Mouse (Mus musculus): Measurements from ENCODE around the gene Adamtsl5. TPM values are rescaled to one million over a fixed set of nuclear protein-coding genes. Genes with fewer than 3 reads are reported as not detected.

The Adamtsl5 gene
- polyA plus RNA-seq, 1 experiment: 5.5 TPM

- no peak for DNase-seq
- TF ChIP-seq CTCF (conservative IDR thresholded peaks at IDR 0.05; ENCODE audit: insufficient read depth, insufficient read length, low read depth, low read length) (no peak), POLR2A (IDR thresholded peaks at IDR 0.05; ENCODE audit: low read depth, low read length) (no peak)
- Histone ChIP-seq H3K4me1 (ENCODE audit: control insufficient read depth, insufficient read depth, low read length) (no peaks in the 10 kb centered on the region), H3K4me3 (ENCODE audit: insufficient read depth, low read depth, low read length) (no peak overlapping the region), H3K27me3 (replicated peaks; ENCODE audit: control insufficient read depth, insufficient read depth, low read length) (no peaks in the 10 kb centered on the region), H3K36me3 (ENCODE audit: control insufficient read depth, insufficient read depth, low read length) (no peaks in the 10 kb centered on the region), H3K27ac (ENCODE audit: insufficient read depth, low read depth, low read length) (no peak overlapping the region)
- 88% methylated on average over 16 of the region's 16 CpGs for whole genome bisulfite sequencing
Measured at GRCm38 (mm10) chr10:80311560-80311959, 36.7 kb downstream of the Adamtsl5 start.

DNA sequence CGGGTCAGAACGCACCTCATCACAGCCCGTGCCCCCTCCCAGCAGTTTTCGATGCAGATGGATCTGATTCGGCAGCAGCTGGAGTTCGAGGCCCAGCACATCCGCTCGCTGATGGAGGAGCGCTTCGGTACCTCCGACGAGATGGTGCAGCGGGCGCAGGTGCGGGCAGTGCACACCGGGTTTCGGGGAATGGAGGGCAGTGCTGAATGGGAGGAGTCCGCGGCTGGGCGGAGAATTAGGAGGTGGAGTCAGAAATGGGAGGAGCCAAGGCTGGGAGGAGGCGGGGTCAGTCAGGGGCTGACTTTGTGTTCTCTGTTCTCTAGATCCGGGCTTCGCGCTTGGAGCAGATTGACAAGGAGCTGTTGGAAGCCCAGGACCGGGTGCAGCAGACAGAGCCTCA lies 43.4 kb downstream of the Adamtsl5 start:
- H3K27ac ChIP-seq (ENCODE audit: insufficient read depth, low read depth, low read length): no peak overlapping the region
- no peak for TF ChIP-seq POLR2A (IDR thresholded peaks at IDR 0.05; ENCODE audit: low read depth, low read length)
- no peak for TF ChIP-seq CTCF (conservative IDR thresholded peaks at IDR 0.05; ENCODE audit: insufficient read depth, insufficient read length, low read depth, low read length)
- DNase-seq: peak; percentile 52
- H3K27me3 ChIP-seq (replicated peaks; ENCODE audit: control insufficient read depth, insufficient read depth, low read length): no peaks in the 10 kb centered on the region
- no peaks in the 10 kb centered on the region for H3K36me3 ChIP-seq (ENCODE audit: control insufficient read depth, insufficient read depth, low read length)
- no peak overlapping the region for H3K4me3 ChIP-seq (ENCODE audit: insufficient read depth, low read depth, low read length)
- peaks cover 3% of the 10 kb centered on the region; the same call in 1 of the 2 replicates for H3K4me1 ChIP-seq (ENCODE audit: control insufficient read depth, insufficient read depth, low read length)
- 20% methylated on average over 25 of the region's 25 CpGs for WGBS

GRCm38 (mm10) chr10:80304458-80304857 lies 43.8 kb downstream of the Adamtsl5 start:
- no peak for DNase-seq

DNA sequence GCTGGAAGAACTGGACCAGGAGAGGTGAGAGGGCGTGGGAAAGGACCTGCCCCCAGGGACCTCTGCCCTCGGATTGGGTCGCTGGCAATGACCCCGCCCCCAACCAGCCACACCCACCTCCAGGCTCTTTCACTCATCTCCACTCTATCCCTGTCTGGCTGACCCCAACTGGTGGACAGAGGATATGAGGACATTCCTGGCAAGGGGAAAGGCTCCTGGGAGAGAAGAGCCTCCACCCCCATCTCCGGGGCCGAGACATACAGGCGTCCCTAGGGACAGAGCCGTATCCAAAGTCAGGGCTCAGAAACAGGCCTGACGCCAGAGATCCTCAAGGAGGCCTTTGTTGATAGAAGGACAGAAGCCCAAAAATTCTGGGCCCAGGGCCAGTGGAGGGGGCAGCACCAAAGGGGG lies 45.7 kb downstream of the Adamtsl5 start:
- H3K4me1 ChIP-seq (ENCODE audit: control insufficient read depth, insufficient read depth, low read length): peaks cover 3% of the 10 kb centered on the region; the same call in 1 of the 2 replicates
- peak; percentile 80 for DNase-seq
- WGBS: 26% methylated on average over 9 of the region's 9 CpGs
- H3K27me3 ChIP-seq (replicated peaks; ENCODE audit: control insufficient read depth, insufficient read depth, low read length): no peaks in the 10 kb centered on the region
- no peaks in the 10 kb centered on the region for H3K36me3 ChIP-seq (ENCODE audit: control insufficient read depth, insufficient read depth, low read length)
- no peak overlapping the region for H3K27ac ChIP-seq (ENCODE audit: insufficient read depth, low read depth, low read length)
- TF ChIP-seq POLR2A (IDR thresholded peaks at IDR 0.05; ENCODE audit: low read depth, low read length): no peak
- TF ChIP-seq CTCF (conservative IDR thresholded peaks at IDR 0.05; ENCODE audit: insufficient read depth, insufficient read length, low read depth, low read length): no peak
- no peak overlapping the region for H3K4me3 ChIP-seq (ENCODE audit: insufficient read depth, low read depth, low read length)

More at GRCm38 (mm10) chr10:80304458-80304857, 43.8 kb downstream of the Adamtsl5 start:
- H3K27me3 ChIP-seq (replicated peaks; ENCODE audit: control insufficient read depth, insufficient read depth, low read length): no peaks in the 10 kb centered on the region
- H3K36me3 ChIP-seq (ENCODE audit: control insufficient read depth, insufficient read depth, low read length): no peaks in the 10 kb centered on the region
- H3K27ac ChIP-seq (ENCODE audit: insufficient read depth, low read depth, low read length): no peak overlapping the region
- 37% methylated on average over 12 of the region's 12 CpGs for WGBS
- H3K4me1 ChIP-seq (ENCODE audit: control insufficient read depth, insufficient read depth, low read length): peaks cover 3% of the 10 kb centered on the region; the same call in 1 of the 2 replicates
- no peak overlapping the region for H3K4me3 ChIP-seq (ENCODE audit: insufficient read depth, low read depth, low read length)
- TF ChIP-seq CTCF (conservative IDR thresholded peaks at IDR 0.05; ENCODE audit: insufficient read depth, insufficient read length, low read depth, low read length) (no peak), POLR2A (IDR thresholded peaks at IDR 0.05; ENCODE audit: low read depth, low read length) (no peak)

GRCm38 (mm10) chr10:80302082-80302355 lies 46.2 kb downstream of the Adamtsl5 start:
- no peak for TF ChIP-seq POLR2A (IDR thresholded peaks at IDR 0.05; ENCODE audit: low read depth, low read length)
- no peak for TF ChIP-seq CTCF (conservative IDR thresholded peaks at IDR 0.05; ENCODE audit: insufficient read depth, insufficient read length, low read depth, low read length)
- Histone ChIP-seq H3K27me3 (replicated peaks; ENCODE audit: control insufficient read depth, insufficient read depth, low read length) (no peaks in the 10 kb centered on the region), H3K4me3 (ENCODE audit: insufficient read depth, low read depth, low read length) (no peak overlapping the region), H3K27ac (ENCODE audit: insufficient read depth, low read depth, low read length) (no peak overlapping the region), H3K36me3 (ENCODE audit: control insufficient read depth, insufficient read depth, low read length) (no peaks in the 10 kb centered on the region), H3K4me1 (ENCODE audit: control insufficient read depth, insufficient read depth, low read length) (peaks cover 3% of the 10 kb centered on the region; the same call in 1 of the 2 replicates)
- DNase-seq: no peak
- 58% methylated on average over 5 of the region's 5 CpGs for WGBS

DNA sequence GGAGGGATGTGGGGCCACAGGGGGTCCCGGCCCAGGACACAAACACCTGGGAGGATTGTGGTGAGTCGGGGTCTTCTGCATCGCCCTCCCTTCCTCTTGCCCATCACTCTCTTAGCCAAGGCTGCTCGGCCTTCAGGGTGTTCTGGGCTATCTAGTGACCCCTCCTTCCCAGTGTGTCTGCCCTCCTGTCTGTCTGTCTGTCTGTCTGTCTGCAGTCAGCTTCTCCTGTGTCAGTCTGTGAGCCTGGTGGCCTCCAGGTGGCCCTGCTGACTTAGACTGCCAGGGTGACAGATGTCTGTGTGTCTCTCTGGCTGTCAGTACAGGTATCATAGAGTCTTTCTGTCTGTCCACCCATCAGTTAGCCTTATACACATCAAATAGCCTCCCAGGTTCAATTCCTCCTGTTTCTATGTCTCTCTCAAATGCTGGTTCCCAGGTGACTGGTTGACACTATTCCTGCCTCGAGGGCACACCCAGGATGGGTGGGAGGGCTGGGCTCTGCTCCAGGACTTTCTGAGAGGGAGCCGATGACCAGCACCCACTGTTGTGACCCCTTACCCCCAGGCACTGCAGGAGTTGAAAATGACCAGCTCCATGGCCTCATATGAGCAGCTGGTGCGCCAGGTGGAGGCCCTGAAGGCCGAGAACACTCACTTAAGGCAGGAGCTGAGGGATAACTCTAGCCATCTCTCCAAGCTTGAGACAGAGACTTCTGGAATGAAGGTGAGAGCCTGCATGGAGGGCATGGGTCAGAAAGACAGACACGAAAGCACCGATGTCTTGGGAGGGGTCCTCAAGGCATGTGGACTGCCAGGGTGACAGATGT lies 46.7 kb downstream of the Adamtsl5 start:
- Histone ChIP-seq H3K4me1 (ENCODE audit: control insufficient read depth, insufficient read depth, low read length) (peaks cover 3% of the 10 kb centered on the region; the same call in 1 of the 2 replicates), H3K27ac (ENCODE audit: insufficient read depth, low read depth, low read length) (no peak overlapping the region), H3K4me3 (ENCODE audit: insufficient read depth, low read depth, low read length) (no peak overlapping the region), H3K36me3 (ENCODE audit: control insufficient read depth, insufficient read depth, low read length) (no peaks in the 10 kb centered on the region), H3K27me3 (replicated peaks; ENCODE audit: control insufficient read depth, insufficient read depth, low read length) (no peaks in the 10 kb centered on the region)
- no peak for TF ChIP-seq CTCF (conservative IDR thresholded peaks at IDR 0.05; ENCODE audit: insufficient read depth, insufficient read length, low read depth, low read length)
- no peak for TF ChIP-seq POLR2A (IDR thresholded peaks at IDR 0.05; ENCODE audit: low read depth, low read length)
- DNase-seq: no peak
- 82% methylated on average over 10 of the region's 10 CpGs for WGBS

DNA sequence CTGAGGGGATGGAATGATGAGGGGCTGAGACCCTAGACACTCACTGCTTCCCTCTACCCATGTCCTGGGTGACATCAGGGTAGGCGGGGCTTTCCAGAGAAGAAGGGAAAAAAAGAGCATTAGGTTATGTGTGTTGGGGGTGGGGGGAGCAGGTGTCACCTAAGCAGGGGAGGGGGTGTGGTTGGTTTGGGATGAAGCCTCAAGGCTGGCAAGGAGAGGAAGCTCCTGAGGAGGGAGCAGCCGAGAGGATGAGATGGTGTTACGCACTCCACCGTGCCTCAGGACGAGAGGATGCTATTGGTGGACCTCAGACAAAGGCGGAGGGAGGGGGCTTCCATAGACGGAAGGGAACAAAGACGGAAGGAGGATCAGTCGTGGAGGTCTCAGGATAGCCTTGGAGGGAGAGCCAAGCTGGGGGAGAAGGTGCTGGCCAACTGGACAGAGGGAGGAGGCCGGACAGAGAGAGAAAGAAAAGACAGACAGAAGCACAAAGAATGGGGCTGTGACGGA lies 47.5 kb downstream of the Adamtsl5 start:
- 55% methylated on average over 11 of the region's 11 CpGs for WGBS
- no peak for DNase-seq
- TF ChIP-seq CTCF (conservative IDR thresholded peaks at IDR 0.05; ENCODE audit: insufficient read depth, insufficient read length, low read depth, low read length): no peak
- no peak for TF ChIP-seq POLR2A (IDR thresholded peaks at IDR 0.05; ENCODE audit: low read depth, low read length)
- Histone ChIP-seq H3K27ac (ENCODE audit: insufficient read depth, low read depth, low read length) (no peak overlapping the region), H3K4me3 (ENCODE audit: insufficient read depth, low read depth, low read length) (no peak overlapping the region), H3K4me1 (ENCODE audit: control insufficient read depth, insufficient read depth, low read length) (peaks cover 3% of the 10 kb centered on the region), H3K27me3 (replicated peaks; ENCODE audit: control insufficient read depth, insufficient read depth, low read length) (no peaks in the 10 kb centered on the region), H3K36me3 (ENCODE audit: control insufficient read depth, insufficient read depth, low read length) (no peaks in the 10 kb centered on the region)

Data from kidney, adult 2 months (tissue).